Mouse (Mus musculus) heart, postnatal 0 days (tissue): ENCODE data around the gene Serhl.

Experiments
- CTCF ChIP-seq: IDR thresholded peaks from 2 replicates; pipeline ENCODE4 v1.5.1; 2016; ENCODE audit warnings: antibody characterized with exemption, control low read depth, low read depth
- EP300 ChIP-seq: IDR thresholded peaks from 2 replicates; pipeline ENCODE4 v1.6.1; 2016; ENCODE audit warnings: antibody characterized with exemption, low read depth

DNA sequence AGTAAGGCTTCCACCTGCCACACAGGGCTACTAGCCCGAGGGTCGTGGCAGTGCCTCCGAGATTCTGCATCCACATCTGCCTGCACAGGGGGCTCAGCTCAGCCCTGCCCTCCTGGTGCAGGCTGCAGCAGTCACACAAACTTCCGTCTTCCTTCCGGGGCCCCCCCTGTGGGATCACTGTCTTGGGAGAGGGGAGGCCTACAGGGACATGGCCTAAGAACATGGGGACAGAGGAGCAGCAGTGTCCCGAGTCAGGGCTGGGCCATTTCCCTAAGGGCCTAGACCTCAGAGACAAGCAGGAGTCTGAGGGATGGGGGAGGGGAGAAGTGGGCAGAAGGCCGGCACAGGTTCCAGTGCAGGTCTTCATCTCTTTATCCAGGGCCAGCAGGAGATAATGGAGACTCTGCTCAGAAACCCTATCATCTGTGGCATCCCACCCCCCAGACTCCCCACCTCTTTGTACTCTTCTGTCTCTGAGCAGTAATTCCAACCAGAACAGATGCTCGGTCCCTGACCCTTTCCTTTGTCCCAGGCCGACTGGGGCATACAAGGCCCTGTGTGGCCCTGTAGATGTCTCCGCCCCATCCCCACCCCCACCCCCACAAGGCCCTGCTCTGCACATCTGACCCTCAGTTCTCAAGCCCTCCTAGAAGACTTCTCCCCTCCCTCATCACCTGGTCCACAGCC lies 71.9 kb downstream of the Serhl start:
- TF ChIP-seq CTCF (no peak), EP300 (no peak)
